Mouse (Mus musculus) heart, embryonic 13.5 days (tissue): ENCODE results near the gene 1700040F15Rik. TPM values are rescaled to one million over a fixed set of nuclear protein-coding genes. Genes with fewer than 3 reads are reported as not detected.
"Not testable (repeated sequence)": the region's sequence is repeated elsewhere in the genome, so short reads cannot be mapped to it uniquely, and the experiment has no call there.

Source experiments
- ATAC-seq: fragments of 200-750 bp; cut with Nextera tagmentation; 2 replicates; pipeline ENCODE4 v1.8.0; 2017; ENCODE audit warnings: moderate TSS enrichment; ENCODE audit not compliant: insufficient number of reproducible peaks, low FRiP score, low TSS enrichment; ENCODE audit errors: extremely low read depth
- H3K27ac ChIP-seq: fragments of 300-500 bp; sonication (generic); replicated peaks from 2 replicates; pipeline ENCODE4 v1.5.1; 2015; ENCODE audit warnings: moderate library complexity, mild to moderate bottlenecking, inconsistent platforms
- H3K27me3 ChIP-seq: fragments of 300-500 bp; sonication (generic); replicated peaks from 2 replicates; pipeline ENCODE4 v1.6.1; 2015; ENCODE audit warnings: mild to moderate bottlenecking, inconsistent platforms
- H3K36me3 ChIP-seq: fragments of 300-500 bp; sonication (generic); 2 replicates; pipeline ENCODE4 v1.6.1; 2015; ENCODE audit warnings: mild to moderate bottlenecking, inconsistent platforms
- H3K4me1 ChIP-seq: fragments of 300-500 bp; sonication (generic); 2 replicates; pipeline ENCODE4 v1.6.1; 2015; ENCODE audit warnings: inconsistent platforms
- H3K4me2 ChIP-seq: fragments of 300-500 bp; sonication (generic); 2 replicates; pipeline ENCODE4 v1.6.1; 2015; ENCODE audit warnings: inconsistent platforms, mild to moderate bottlenecking, moderate library complexity
- H3K4me3 ChIP-seq: fragments of 300-500 bp; sonication (generic); 2 replicates; pipeline ENCODE4 v1.5.1; 2015; ENCODE audit warnings: moderate library complexity, mild to moderate bottlenecking, inconsistent platforms
- H3K9ac ChIP-seq: fragments of 300-500 bp; sonication (generic); 2 replicates; pipeline ENCODE4 v1.6.1; 2015; ENCODE audit warnings: inconsistent platforms, mild to moderate bottlenecking, moderate library complexity
- H3K9me3 ChIP-seq: fragments of 300-500 bp; sonication (generic); 2 replicates; pipeline ENCODE4 v1.6.1; 2016; ENCODE audit warnings: inconsistent platforms
- WGBS: fragments of 180-500 bp; shearing (Covaris S2); methylation state at CpG from one replicate; pipeline ENCODE4 v1.1.7; 2015; ENCODE audit warnings: mixed read lengths; 5-methylcytosine and 5-hydroxymethylcytosine counted together
- polyA plus RNA-seq: library from polyadenylated mRNA; unstranded; fragments of >200 nt; fragmentation: Nextera tagmentation; extraction: Ambion mirVana; gene quantifications from 2 replicates; pipeline ENCODE4 v1.2.1, GENCODE M21; 2015

1700040F15Rik gene
- not detected in 2 replicates for polyA plus RNA-seq

DNA sequence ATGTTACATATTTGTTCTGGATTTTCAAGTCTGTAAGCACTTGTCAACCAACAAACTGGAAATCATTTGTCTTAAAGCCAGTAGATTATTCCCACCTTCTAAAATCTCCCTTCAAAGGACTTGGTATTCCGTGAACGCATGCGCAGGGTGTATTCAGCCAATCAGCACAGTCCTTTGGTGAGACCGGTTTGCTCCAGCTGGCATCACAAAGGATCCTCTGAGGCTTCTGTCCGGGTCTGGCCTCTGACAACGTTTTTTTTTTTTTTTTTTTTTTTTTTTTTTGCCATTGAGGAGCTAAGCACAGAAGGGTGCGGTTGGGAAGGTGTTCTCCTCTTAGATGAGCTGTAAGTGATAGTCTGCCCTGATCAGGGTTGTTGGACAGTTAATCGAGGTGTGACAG lies at the start of gene 1700040F15Rik:
1700040F15Rik (plus strand) TSS at position 301 of the 400 bp plus-strand sequence.
- H3K4me1 ChIP-seq, H3K27me3 ChIP-seq, H3K9ac ChIP-seq, H3K9me3 ChIP-seq, H3K4me2 ChIP-seq, H3K4me3 ChIP-seq, H3K27ac ChIP-seq, ATAC-seq, H3K36me3 ChIP-seq: not testable (repeated sequence)
- no CpG with 5 or more reads among the region's 8 CpGs for WGBS
